Mouse (Mus musculus): ENCODE results near the gene Trim80.

Gene Trim80

GRCm38 (mm10) chr11:115461846-115462242, 21.5 kb downstream of the Trim80 start:
- 79% methylated on average over 5 of the region's 5 CpGs for WGBS

- WGBS, result 79% methylated on average over 16 of the region's 16 CpGs
These were observed 22.0 kb downstream of the Trim80 start, which contains the start of gene Slc16a5 for GRCm38 (mm10) chr11:115462243-115462891. Slc16a5 (plus strand) TSS chr11:115462474.

- WGBS, result 84% methylated on average over 11 of the region's 11 CpGs
These were observed 23.1 kb downstream of the Trim80 start for GRCm38 (mm10) chr11:115463397-115463796.

GRCm38 (mm10) chr11:115464851-115465250, 24.5 kb downstream of the Trim80 start:
- 83% methylated on average over 8 of the region's 8 CpGs for WGBS

- WGBS, result 89% methylated on average over 4 of the region's 4 CpGs
These were observed 26.9 kb downstream of the Trim80 start for GRCm38 (mm10) chr11:115467217-115467618.

GRCm38 (mm10) chr11:115472183-115472582, 31.8 kb downstream of the Trim80 start:
- WGBS, result 91% methylated on average over 7 of the region's 7 CpGs

GRCm38 (mm10) chr11:115473626-115474275, 33.4 kb downstream of the Trim80 start:
- WGBS, result 20% methylated on average over 15 of the region's 15 CpGs

- under 1% methylated on average over 26 of the region's 26 CpGs for WGBS
These were observed 34.8 kb downstream of the Trim80 start, which contains the start of gene Armc7 for GRCm38 (mm10) chr11:115475025-115475757. Armc7 (plus strand) TSS chr11:115475667.

- 2% methylated on average over 28 of the region's 28 CpGs for WGBS
These were observed 35.5 kb downstream of the Trim80 start for GRCm38 (mm10) chr11:115475758-115476237.

- WGBS, result 74% methylated on average over 4 of the region's 4 CpGs
These were observed 36.3 kb downstream of the Trim80 start for GRCm38 (mm10) chr11:115476630-115477029.

GRCm38 (mm10) chr11:115477388-115477787, 37.0 kb downstream of the Trim80 start:
- 85% methylated on average over 7 of the region's 7 CpGs for WGBS

GRCm38 (mm10) chr11:115478296-115478938, 38.1 kb downstream of the Trim80 start:
- 43% methylated on average over 9 of the region's 9 CpGs for WGBS

- 46% methylated on average over 6 of the region's 6 CpGs for WGBS
These were observed 41.4 kb downstream of the Trim80 start for GRCm38 (mm10) chr11:115481553-115482259.

- 68% methylated on average over 11 of the region's 11 CpGs for WGBS
These were observed 42.9 kb downstream of the Trim80 start for GRCm38 (mm10) chr11:115483278-115483677.

- 18% methylated on average over 6 of the region's 6 CpGs for WGBS
These were observed 43.4 kb downstream of the Trim80 start for GRCm38 (mm10) chr11:115483726-115484125.

- WGBS, result 59% methylated on average over 12 of the region's 12 CpGs
These were observed 44.8 kb downstream of the Trim80 start for GRCm38 (mm10) chr11:115485155-115485554.

GRCm38 (mm10) chr11:115488551-115489104, 48.3 kb downstream of the Trim80 start:
- WGBS, result 84% methylated on average over 19 of the region's 19 CpGs

- 23% methylated on average over 25 of the region's 25 CpGs for WGBS
These were observed 50.4 kb downstream of the Trim80 start for GRCm38 (mm10) chr11:115490441-115491355.

- 1% methylated on average over 43 of the region's 43 CpGs for WGBS
These were observed 51.2 kb downstream of the Trim80 start, which contains the start of gene Nt5c for GRCm38 (mm10) chr11:115491356-115492083. Nt5c (minus strand) TSS chr11:115491862.
